Mouse (Mus musculus) neural tube, postnatal 0 days (tissue): ENCODE data around the gene Psmg4. TPM values are rescaled to one million over a fixed set of nuclear protein-coding genes. Genes with fewer than 3 reads are reported as not detected.

ENCODE experiments used
- polyA plus RNA-seq: library from polyadenylated mRNA; unstranded; fragments of >200 nt; fragmentation: Nextera tagmentation; extraction: Ambion mirVana; gene quantifications from 2 replicates; pipeline ENCODE4 v1.2.1, GENCODE M21; 2015

Gene Psmg4
- polyA plus RNA-seq = 87.3 and 108 TPM in 2 replicates

GRCm38 (mm10) chr13:34162491-34163303 lies at the start of gene Psmg4:
Gene Psmg4 (plus strand): TSS chr13:34162964.

GRCm38 (mm10) chr13:34130226-34130731 lies 32.5 kb upstream of the Psmg4 start, which contains the start of gene Tubb2b:
Gene Tubb2b (minus strand): TSS chr13:34130466.

Other genes starting within 250 kb of the Psmg4 start
- gene Nqo2, start 198.3 kb upstream of the Psmg4 start, polyA plus RNA-seq = 10.1 and 11.1 TPM in 2 replicates
- gene Ripk1, start 160.6 kb upstream of the Psmg4 start, polyA plus RNA-seq = 5.7 and 6.7 TPM in 2 replicates
- gene Serpinb6a, start 160.2 kb upstream of the Psmg4 start, polyA plus RNA-seq = 50.3 and 62.6 TPM in 2 replicates
- gene Bphl, start 125.4 kb upstream of the Psmg4 start, polyA plus RNA-seq = 48.2 and 53.5 TPM in 2 replicates
- gene Tubb2a, start 85.0 kb upstream of the Psmg4 start, polyA plus RNA-seq = 3,061 and 3,550 TPM in 2 replicates
- 530 and 635 TPM in 2 replicates for gene Tubb2b, start 32.5 kb upstream of the Psmg4 start, polyA plus RNA-seq
- 16.0 and 17.0 TPM in 2 replicates for gene Slc22a23, start 182.2 kb downstream of the Psmg4 start, polyA plus RNA-seq